Mouse (Mus musculus): ENCODE results near the gene Syngr4. TPM values are rescaled to one million over a fixed set of nuclear protein-coding genes. Genes with fewer than 3 reads are reported as not detected.
A peak's percentile ranks its signal among the peaks of the same experiment; 100 is the strongest.
"Not testable (repeated sequence)": the region's sequence is repeated elsewhere in the genome, so short reads cannot be mapped to it uniquely, and the experiment has no call there.

The Syngr4 gene
- polyA plus RNA-seq, 1 experiment from 2014 or later, result 1.5 TPM

GRCm38 (mm10) chr7:45914067-45914466 lies 17.6 kb upstream of the Syngr4 start:
- Histone ChIP-seq H3K4me1 (ENCODE audit: control insufficient read depth in 2 of 2, insufficient read depth in 2 of 2, low read length in 2 of 2) (peaks cover 14 to 19% of the 10 kb centered on the region in 2 experiments), H3K9me3 (ENCODE audit: control insufficient read depth, low read length) (no peaks in the 10 kb centered on the region), H3K9ac (ENCODE audit: low read length) (no peak overlapping the region), H3K36me3 (ENCODE audit: control insufficient read depth, insufficient read depth, low read length) (peaks cover 25% of the 10 kb centered on the region), H3K27me3 (ENCODE audit: control insufficient read depth, insufficient read depth, low read length) (no peaks in the 10 kb centered on the region), H3K4me2 (ENCODE audit: low read length) (no peak overlapping the region), H3K27ac (replicated peaks in 1 of 2; ENCODE audit: control insufficient read depth in 1 of 2, insufficient read depth in 1 of 2, low read depth in 2 of 2, low read length in 2 of 2) (no peak overlapping the region), H3K4me3 (ENCODE audit: control insufficient read depth in 1 of 2, insufficient read depth in 1 of 2, low read depth in 1 of 2, low read length in 2 of 2) (no peak overlapping the region)
- WGBS, result 83% methylated on average over 6 of the region's 6 CpGs
- no peak for ATAC-seq (ENCODE audit: insufficient number of reproducible peaks, insufficient read depth, low FRiP score, low read depth)

- Histone ChIP-seq H3K36me3 (ENCODE audit: control insufficient read depth, insufficient read depth, low read length) (peaks cover 40% of the 10 kb centered on the region), H3K4me1 (ENCODE audit: control insufficient read depth in 2 of 2, insufficient read depth in 2 of 2, low read length in 2 of 2) (no peaks in the 10 kb centered on the region), H3K4me3 (ENCODE audit: control insufficient read depth in 1 of 2, insufficient read depth in 1 of 2, low read depth in 1 of 2, low read length in 2 of 2) (no peak overlapping the region), H3K27me3 (ENCODE audit: control insufficient read depth, insufficient read depth, low read length) (no peaks in the 10 kb centered on the region), H3K9ac (ENCODE audit: low read length) (no peak overlapping the region), H3K4me2 (ENCODE audit: low read length) (no peak overlapping the region), H3K27ac (replicated peaks in 1 of 2; ENCODE audit: control insufficient read depth in 1 of 2, insufficient read depth in 1 of 2, low read depth in 2 of 2, low read length in 2 of 2) (no peak overlapping the region), H3K9me3 (ENCODE audit: control insufficient read depth, low read length) (no peaks in the 10 kb centered on the region)
- ATAC-seq (ENCODE audit: insufficient number of reproducible peaks, insufficient read depth, low FRiP score, low read depth), result no peak
- WGBS, result 90% methylated on average over 16 of the region's 16 CpGs
Observed at GRCm38 (mm10) chr7:45909145-45909544, 12.6 kb upstream of the Syngr4 start.

GRCm38 (mm10) chr7:45908384-45908783 lies 11.9 kb upstream of the Syngr4 start:
- no peaks in the 10 kb centered on the region for H3K4me1 ChIP-seq (ENCODE audit: control insufficient read depth in 2 of 2, insufficient read depth in 2 of 2, low read length in 2 of 2)
- H3K9ac ChIP-seq (ENCODE audit: low read length), result no peak overlapping the region
- H3K4me2 ChIP-seq (ENCODE audit: low read length), result no peak overlapping the region
- H3K9me3 ChIP-seq (ENCODE audit: control insufficient read depth, low read length), result no peaks in the 10 kb centered on the region
- no peak overlapping the region for H3K27ac ChIP-seq (replicated peaks in 1 of 2; ENCODE audit: control insufficient read depth in 1 of 2, insufficient read depth in 1 of 2, low read depth in 2 of 2, low read length in 2 of 2)
- no peaks in the 10 kb centered on the region for H3K27me3 ChIP-seq (ENCODE audit: control insufficient read depth, insufficient read depth, low read length)
- H3K4me3 ChIP-seq (ENCODE audit: control insufficient read depth in 1 of 2, insufficient read depth in 1 of 2, low read depth in 1 of 2, low read length in 2 of 2), result no peak overlapping the region
- H3K36me3 ChIP-seq (ENCODE audit: control insufficient read depth, insufficient read depth, low read length), result peaks cover 34% of the 10 kb centered on the region
- no peak for ATAC-seq (ENCODE audit: insufficient number of reproducible peaks, insufficient read depth, low FRiP score, low read depth)

- WGBS, result 89% methylated on average over 9 of the region's 9 CpGs
- H3K4me3 ChIP-seq (ENCODE audit: control insufficient read depth in 1 of 2, insufficient read depth in 1 of 2, low read depth in 1 of 2, low read length in 2 of 2), result no peak overlapping the region
Observed at GRCm38 (mm10) chr7:45906622-45907021, 10.1 kb upstream of the Syngr4 start.

GRCm38 (mm10) chr7:45902481-45903002 lies 6.0 kb upstream of the Syngr4 start:
- Histone ChIP-seq H3K36me3 (ENCODE audit: control insufficient read depth, insufficient read depth, low read length) (0 out of 2 replicates have a peak, but pooled peaks cover 8% of the 10 kb centered on the region), H3K4me1 (ENCODE audit: control insufficient read depth in 2 of 2, insufficient read depth in 2 of 2, low read length in 2 of 2) (peaks cover 2 to 4% of the 10 kb centered on the region in 2 experiments; a peak in 3 of 4 replicates), H3K27me3 (ENCODE audit: control insufficient read depth, insufficient read depth, low read length) (no peaks in the 10 kb centered on the region), H3K4me3 (ENCODE audit: control insufficient read depth in 1 of 2, insufficient read depth in 1 of 2, low read depth in 1 of 2, low read length in 2 of 2) (no peak overlapping the region), H3K27ac (replicated peaks in 1 of 2; ENCODE audit: control insufficient read depth in 1 of 2, insufficient read depth in 1 of 2, low read depth in 2 of 2, low read length in 2 of 2) (no peak overlapping the region), H3K9ac (ENCODE audit: low read length) (no peak overlapping the region), H3K9me3 (ENCODE audit: control insufficient read depth, low read length) (no peaks in the 10 kb centered on the region), H3K4me2 (ENCODE audit: low read length) (no peak overlapping the region)
- WGBS, result 72% methylated on average over 12 of the region's 12 CpGs
- ATAC-seq (ENCODE audit: insufficient number of reproducible peaks, insufficient read depth, low FRiP score, low read depth), result no peak

More at GRCm38 (mm10) chr7:45906622-45907021, 10.1 kb upstream of the Syngr4 start:
- H3K9ac ChIP-seq (ENCODE audit: low read length), result no peak overlapping the region
- H3K4me2 ChIP-seq (ENCODE audit: low read length), result no peak overlapping the region
- ATAC-seq (ENCODE audit: insufficient number of reproducible peaks, insufficient read depth, low FRiP score, low read depth), result no peak
- no peaks in the 10 kb centered on the region for H3K27me3 ChIP-seq (ENCODE audit: control insufficient read depth, insufficient read depth, low read length)
- no peak overlapping the region for H3K27ac ChIP-seq (replicated peaks in 1 of 2; ENCODE audit: control insufficient read depth in 1 of 2, insufficient read depth in 1 of 2, low read depth in 2 of 2, low read length in 2 of 2)
- peaks cover 31% of the 10 kb centered on the region for H3K36me3 ChIP-seq (ENCODE audit: control insufficient read depth, insufficient read depth, low read length)
- no peaks in the 10 kb centered on the region for H3K4me1 ChIP-seq (ENCODE audit: control insufficient read depth in 2 of 2, insufficient read depth in 2 of 2, low read length in 2 of 2)
- H3K9me3 ChIP-seq (ENCODE audit: control insufficient read depth, low read length), result no peaks in the 10 kb centered on the region

GRCm38 (mm10) chr7:45901562-45901961 lies 5.0 kb upstream of the Syngr4 start:
- ATAC-seq (ENCODE audit: insufficient number of reproducible peaks, insufficient read depth, low FRiP score, low read depth), result no peak
- H3K4me1 ChIP-seq (ENCODE audit: control insufficient read depth in 2 of 2, insufficient read depth in 2 of 2, low read length in 2 of 2), result peaks cover 2 to 4% of the 10 kb centered on the region in 2 experiments; a peak in 3 of 4 replicates
- WGBS, result 54% methylated on average over 5 of the region's 5 CpGs

GRCm38 (mm10) chr7:45898125-45898524 lies 1.6 kb upstream of the Syngr4 start:
- H3K27me3 ChIP-seq (ENCODE audit: control insufficient read depth, insufficient read depth, low read length); ATAC-seq (ENCODE audit: insufficient number of reproducible peaks, insufficient read depth, low FRiP score, low read depth); H3K9me3 ChIP-seq (ENCODE audit: control insufficient read depth, low read length); H3K36me3 ChIP-seq (ENCODE audit: control insufficient read depth, insufficient read depth, low read length); H3K27ac ChIP-seq (replicated peaks in 1 of 2; ENCODE audit: control insufficient read depth in 1 of 2, insufficient read depth in 1 of 2, low read depth in 2 of 2, low read length in 2 of 2); H3K4me3 ChIP-seq (ENCODE audit: control insufficient read depth in 1 of 2, insufficient read depth in 1 of 2, low read depth in 1 of 2, low read length in 2 of 2); H3K9ac ChIP-seq (ENCODE audit: low read length); H3K4me1 ChIP-seq (ENCODE audit: control insufficient read depth in 2 of 2, insufficient read depth in 2 of 2, low read length in 2 of 2): not testable (repeated sequence)
- peak overlapping the region; percentile 96 for H3K4me2 ChIP-seq (ENCODE audit: low read length)
- whole genome bisulfite sequencing, result 67% methylated on average over 4 of the region's 4 CpGs

More at GRCm38 (mm10) chr7:45901562-45901961, 5.0 kb upstream of the Syngr4 start:
- no peaks in the 10 kb centered on the region for H3K27me3 ChIP-seq (ENCODE audit: control insufficient read depth, insufficient read depth, low read length)
- H3K4me3 ChIP-seq (ENCODE audit: control insufficient read depth in 1 of 2, insufficient read depth in 1 of 2, low read depth in 1 of 2, low read length in 2 of 2), result no peak overlapping the region
- no peaks in the 10 kb centered on the region for H3K9me3 ChIP-seq (ENCODE audit: control insufficient read depth, low read length)
- no peaks in the 10 kb centered on the region for H3K36me3 ChIP-seq (ENCODE audit: control insufficient read depth, insufficient read depth, low read length)
- H3K27ac ChIP-seq (replicated peaks in 1 of 2; ENCODE audit: control insufficient read depth in 1 of 2, insufficient read depth in 1 of 2, low read depth in 2 of 2, low read length in 2 of 2), result no peak overlapping the region
- H3K9ac ChIP-seq (ENCODE audit: low read length), result no peak overlapping the region
- H3K4me2 ChIP-seq (ENCODE audit: low read length), result no peak overlapping the region

- Histone ChIP-seq H3K4me3 (ENCODE audit: control insufficient read depth in 1 of 2, insufficient read depth in 1 of 2, low read depth in 1 of 2, low read length in 2 of 2) (peak overlapping the region; percentile 50 to 59), H3K4me1 (ENCODE audit: control insufficient read depth in 2 of 2, insufficient read depth in 2 of 2, low read length in 2 of 2) (peaks cover 3 to 4% of the 10 kb centered on the region in 2 experiments; a peak in 3 of 4 replicates), H3K27me3 (ENCODE audit: control insufficient read depth, insufficient read depth, low read length) (no peaks in the 10 kb centered on the region), H3K27ac (replicated peaks in 1 of 2; ENCODE audit: control insufficient read depth in 1 of 2, insufficient read depth in 1 of 2, low read depth in 2 of 2, low read length in 2 of 2) (peak overlapping the region; percentile 44 to 79), H3K4me2 (ENCODE audit: low read length) (peak overlapping the region; percentile 96), H3K9ac (ENCODE audit: low read length) (peak overlapping the region; percentile 81), H3K9me3 (ENCODE audit: control insufficient read depth, low read length) (no peaks in the 10 kb centered on the region), H3K36me3 (ENCODE audit: control insufficient read depth, insufficient read depth, low read length) (no peaks in the 10 kb centered on the region)
- peak; percentile 18 for ATAC-seq (ENCODE audit: insufficient number of reproducible peaks, insufficient read depth, low FRiP score, low read depth)
- WGBS, result under 1% methylated on average over 19 of the region's 19 CpGs
Observed at GRCm38 (mm10) chr7:45897258-45897757, 794 bp upstream of the Syngr4 start.
